Mouse (Mus musculus): Measurements from ENCODE around the gene Fxyd6. TPM values are rescaled to one million over a fixed set of nuclear protein-coding genes. Genes with fewer than 3 reads are reported as not detected.

Gene Fxyd6
- total and polyA plus RNA-seq, 2 experiments from 2014 or later = 524 to 944 TPM

GRCm38 (mm10) chr9:45426456-45426855, 56.5 kb downstream of the Fxyd6 start, which contains the start of gene Dscaml1:
Dscaml1 (plus strand) TSS chr9:45426628.
- ATAC-seq (ENCODE audit: low FRiP score) (no peak), DNase-seq (ENCODE audit: low spot score) (no peak)
- Histone ChIP-seq H3K4me2 (ENCODE audit: low read depth, low read length, poor library complexity, severe bottlenecking) (no peak within 1 kb of the TSS), H3K36me3 (ENCODE audit: insufficient read depth, low read length) (no peaks in the 10 kb centered on the region), H3K27me3 (ENCODE audit: insufficient read depth, low read length) (0 out of 2 replicates have a peak, but pooled peaks cover 2% of the 10 kb centered on the region), H3K9me3 (ENCODE audit: low read length) (no peaks in the 10 kb centered on the region), H3K27ac (ENCODE audit: low read depth, low read length) (no peak within 1 kb of the TSS), H3K4me1 (ENCODE audit: insufficient read depth, low read length) (no peaks in the 10 kb centered on the region), H3K9ac (replicated peaks; ENCODE audit: low read length, poor library complexity, severe bottlenecking) (no peak within 1 kb of the TSS), H3K4me3 (ENCODE audit: low read depth, low read length) (no peak within 1 kb of the TSS)
- TF ChIP-seq CTCF (IDR thresholded peaks at IDR 0.05) = no peak
- WGBS = 86% methylated on average over 4 of the region's 4 CpGs

GRCm38 (mm10) chr9:45429392-45429791, 59.4 kb downstream of the Fxyd6 start:
- no peaks in the 10 kb centered on the region for H3K36me3 ChIP-seq (ENCODE audit: insufficient read depth, low read length)
- no peaks in the 10 kb centered on the region for H3K9me3 ChIP-seq (ENCODE audit: low read length)
- 0 out of 2 replicates have a peak, but pooled peaks cover 2% of the 10 kb centered on the region for H3K27me3 ChIP-seq (ENCODE audit: insufficient read depth, low read length)
- no peak overlapping the region for H3K9ac ChIP-seq (replicated peaks; ENCODE audit: low read length, poor library complexity, severe bottlenecking)
- peak overlapping the region; percentile 77; the same call in 1 of the 2 replicates for H3K4me3 ChIP-seq (ENCODE audit: low read depth, low read length)
- TF ChIP-seq CTCF (IDR thresholded peaks at IDR 0.05) = no peak
- no peak for DNase-seq (ENCODE audit: low spot score)
- peak overlapping the region; percentile 87 for H3K4me2 ChIP-seq (ENCODE audit: low read depth, low read length, poor library complexity, severe bottlenecking)
- no peak overlapping the region for H3K27ac ChIP-seq (ENCODE audit: low read depth, low read length)
- no peak for ATAC-seq (ENCODE audit: low FRiP score)
- WGBS = 32% methylated on average over 5 of the region's 5 CpGs
- H3K4me1 ChIP-seq (ENCODE audit: insufficient read depth, low read length) = peaks cover 9% of the 10 kb centered on the region; the same call in 1 of the 2 replicates

DNA sequence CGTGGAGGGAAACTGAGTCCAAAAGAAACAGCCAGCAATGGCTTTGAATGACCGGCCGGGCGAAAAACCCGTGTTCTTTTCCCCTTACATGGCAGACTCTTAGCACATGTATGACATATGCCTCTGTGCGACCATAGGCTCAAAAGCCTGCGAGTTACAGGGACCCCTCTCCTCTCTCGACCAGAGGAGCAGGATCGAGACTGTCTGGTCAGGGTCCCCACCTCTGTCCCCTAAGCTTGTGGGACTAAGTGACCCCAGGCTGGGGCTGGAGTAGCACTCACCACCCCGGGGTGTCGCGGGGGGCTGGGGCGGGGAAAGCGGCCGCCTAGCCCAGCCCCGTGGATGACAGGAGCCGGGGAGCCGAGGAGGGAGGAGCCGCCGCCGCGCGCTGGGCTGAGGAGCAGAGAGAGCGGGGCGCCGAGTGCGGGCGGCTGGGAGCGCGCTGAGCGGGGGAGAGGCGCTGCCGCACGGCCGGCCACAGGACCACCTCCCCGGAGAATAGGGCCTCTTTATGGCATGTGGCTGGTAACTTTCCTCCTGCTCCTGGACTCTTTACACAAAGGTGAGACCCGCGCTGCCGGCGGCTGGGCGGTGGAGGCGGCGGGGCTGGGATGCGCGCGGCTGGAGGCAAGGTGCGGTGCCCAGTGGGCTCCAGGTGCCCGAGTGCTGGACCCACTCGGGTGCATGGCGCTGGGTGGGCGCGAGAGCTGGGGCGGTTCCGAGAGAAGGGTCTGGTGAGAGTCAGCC, 60.1 kb downstream of the Fxyd6 start:
- DNase-seq (ENCODE audit: low spot score) (peak; percentile 37), ATAC-seq (ENCODE audit: low FRiP score) (peak; percentile 41)
- peak overlapping the region; percentile 76 for H3K9ac ChIP-seq (replicated peaks; ENCODE audit: low read length, poor library complexity, severe bottlenecking)
- H3K27ac ChIP-seq (ENCODE audit: low read depth, low read length) = peak overlapping the region; percentile 76
- H3K4me2 ChIP-seq (ENCODE audit: low read depth, low read length, poor library complexity, severe bottlenecking) = peak overlapping the region; percentile 87
- WGBS = 2% methylated on average over 43 of the region's 54 CpGs
- H3K9me3 ChIP-seq (ENCODE audit: low read length) = no peaks in the 10 kb centered on the region
- H3K4me3 ChIP-seq (ENCODE audit: low read depth, low read length) = peak overlapping the region; percentile 77
- TF ChIP-seq CTCF (IDR thresholded peaks at IDR 0.05) = no peak
- 0 out of 2 replicates have a peak, but pooled peaks cover 2% of the 10 kb centered on the region for H3K27me3 ChIP-seq (ENCODE audit: insufficient read depth, low read length)
- peaks cover 12% of the 10 kb centered on the region; the same call in 1 of the 2 replicates for H3K4me1 ChIP-seq (ENCODE audit: insufficient read depth, low read length)
- no peaks in the 10 kb centered on the region for H3K36me3 ChIP-seq (ENCODE audit: insufficient read depth, low read length)

GRCm38 (mm10) chr9:45430698-45430959, 60.6 kb downstream of the Fxyd6 start:
- ATAC-seq (ENCODE audit: low FRiP score) (no peak), DNase-seq (ENCODE audit: low spot score) (no peak)
- Histone ChIP-seq H3K4me2 (ENCODE audit: low read depth, low read length, poor library complexity, severe bottlenecking) (peak overlapping the region; percentile 87), H3K36me3 (ENCODE audit: insufficient read depth, low read length) (no peaks in the 10 kb centered on the region), H3K9me3 (ENCODE audit: low read length) (no peaks in the 10 kb centered on the region), H3K27me3 (ENCODE audit: insufficient read depth, low read length) (0 out of 2 replicates have a peak, but pooled peaks cover 2% of the 10 kb centered on the region), H3K4me3 (ENCODE audit: low read depth, low read length) (peak overlapping the region; percentile 77), H3K4me1 (ENCODE audit: insufficient read depth, low read length) (peaks cover 12% of the 10 kb centered on the region; the same call in 1 of the 2 replicates), H3K9ac (replicated peaks; ENCODE audit: low read length, poor library complexity, severe bottlenecking) (peak overlapping the region; percentile 76), H3K27ac (ENCODE audit: low read depth, low read length) (peak overlapping the region; percentile 76; the same call in 1 of the 2 replicates)
- no peak for TF ChIP-seq CTCF (IDR thresholded peaks at IDR 0.05)
- 0% methylated on average over 9 of the region's 17 CpGs for WGBS

- H3K27ac ChIP-seq (ENCODE audit: low read depth, low read length) = peak overlapping the region; percentile 76
- WGBS = 2% methylated on average over 26 of the region's 26 CpGs
- peaks cover 14% of the 10 kb centered on the region; the same call in 1 of the 2 replicates for H3K4me1 ChIP-seq (ENCODE audit: insufficient read depth, low read length)
- H3K4me2 ChIP-seq (ENCODE audit: low read depth, low read length, poor library complexity, severe bottlenecking) = peak overlapping the region; percentile 87
- H3K36me3 ChIP-seq (ENCODE audit: insufficient read depth, low read length) = no peaks in the 10 kb centered on the region
- H3K9me3 ChIP-seq (ENCODE audit: low read length) = no peaks in the 10 kb centered on the region
- no peak for TF ChIP-seq CTCF (IDR thresholded peaks at IDR 0.05)
- H3K4me3 ChIP-seq (ENCODE audit: low read depth, low read length) = peak overlapping the region; percentile 77
- 0 out of 2 replicates have a peak, but pooled peaks cover 2% of the 10 kb centered on the region for H3K27me3 ChIP-seq (ENCODE audit: insufficient read depth, low read length)
- DNase-seq (ENCODE audit: low spot score) (no peak), ATAC-seq (ENCODE audit: low FRiP score) (peak; percentile 15; the same call in 1 of the 2 replicates)
- peak overlapping the region; percentile 76 for H3K9ac ChIP-seq (replicated peaks; ENCODE audit: low read length, poor library complexity, severe bottlenecking)
Observed at GRCm38 (mm10) chr9:45431150-45431549, 61.2 kb downstream of the Fxyd6 start.

- H3K27ac ChIP-seq (ENCODE audit: low read depth, low read length) = peak overlapping the region; percentile 76
- peaks cover 14% of the 10 kb centered on the region; the same call in 1 of the 2 replicates for H3K4me1 ChIP-seq (ENCODE audit: insufficient read depth, low read length)
- no peaks in the 10 kb centered on the region for H3K9me3 ChIP-seq (ENCODE audit: low read length)
- no peak for ATAC-seq (ENCODE audit: low FRiP score)
- peak overlapping the region; percentile 76 for H3K9ac ChIP-seq (replicated peaks; ENCODE audit: low read length, poor library complexity, severe bottlenecking)
- DNase-seq (ENCODE audit: low spot score) = peak; percentile 55
- no peaks in the 10 kb centered on the region for H3K36me3 ChIP-seq (ENCODE audit: insufficient read depth, low read length)
- 0 out of 2 replicates have a peak, but pooled peaks cover 2% of the 10 kb centered on the region for H3K27me3 ChIP-seq (ENCODE audit: insufficient read depth, low read length)
- 36% methylated on average over 12 of the region's 12 CpGs for WGBS
- TF ChIP-seq CTCF (IDR thresholded peaks at IDR 0.05) = no peak
- H3K4me2 ChIP-seq (ENCODE audit: low read depth, low read length, poor library complexity, severe bottlenecking) = peak overlapping the region; percentile 87
- H3K4me3 ChIP-seq (ENCODE audit: low read depth, low read length) = peak overlapping the region; percentile 77
Observed at GRCm38 (mm10) chr9:45432639-45433038, 62.7 kb downstream of the Fxyd6 start.
